Mouse (Mus musculus): ENCODE measurements at regions not wholly inside any gene's neighbourhood (a gene's known extent, or its start where the extent isn't known, plus 50 kb on each side); places are given as distances from the start of the nearest gene placed in this dataset.

- Histone ChIP-seq H3K4me1 (replicated peaks; ENCODE audit: control insufficient read depth, insufficient read depth, low read length) (no peaks in the 10 kb centered on the region), H3K4me2 (ENCODE audit: low read length) (no peak overlapping the region), H3K9ac (replicated peaks; ENCODE audit: low read depth, low read length) (no peak overlapping the region), H3K4me3 (replicated peaks; ENCODE audit: low read length) (no peak overlapping the region), H3K27me3 (replicated peaks; ENCODE audit: control insufficient read depth, insufficient read depth, low read length) (peaks cover 32% of the 10 kb centered on the region; the same call in 1 of the 2 replicates), H3K36me3 (ENCODE audit: control insufficient read depth, insufficient read depth) (no peaks in the 10 kb centered on the region), H3K27ac (ENCODE audit: low read length) (no peak overlapping the region), H3K9me3 (ENCODE audit: control insufficient read depth, low read length) (no peaks in the 10 kb centered on the region)
- ATAC-seq: no peak
- WGBS: 86% methylated on average over 7 of the region's 7 CpGs
These were observed 62.4 kb upstream of the Hs3st2 start for GRCm38 (mm10) chr7:121329274-121329673.

GRCm38 (mm10) chr7:121332532-121332931, 59.1 kb upstream of the Hs3st2 start:
- Histone ChIP-seq H3K36me3 (ENCODE audit: control insufficient read depth, insufficient read depth) (no peaks in the 10 kb centered on the region), H3K27me3 (replicated peaks; ENCODE audit: control insufficient read depth, insufficient read depth, low read length) (peaks cover 27% of the 10 kb centered on the region; the same call in 1 of the 2 replicates), H3K27ac (ENCODE audit: low read length) (no peak overlapping the region), H3K9me3 (ENCODE audit: control insufficient read depth, low read length) (no peaks in the 10 kb centered on the region), H3K4me1 (replicated peaks; ENCODE audit: control insufficient read depth, insufficient read depth, low read length) (no peaks in the 10 kb centered on the region), H3K9ac (replicated peaks; ENCODE audit: low read depth, low read length) (no peak overlapping the region), H3K4me3 (replicated peaks; ENCODE audit: low read length) (no peak overlapping the region), H3K4me2 (ENCODE audit: low read length) (no peak overlapping the region)
- 26% methylated on average over 2 of the region's 2 CpGs for WGBS
- no peak for ATAC-seq

- Histone ChIP-seq H3K9me3 (ENCODE audit: control insufficient read depth, low read length) (no peaks in the 10 kb centered on the region), H3K4me1 (replicated peaks; ENCODE audit: control insufficient read depth, insufficient read depth, low read length) (no peaks in the 10 kb centered on the region), H3K36me3 (ENCODE audit: control insufficient read depth, insufficient read depth) (no peaks in the 10 kb centered on the region), H3K27me3 (replicated peaks; ENCODE audit: control insufficient read depth, insufficient read depth, low read length) (peaks cover 28% of the 10 kb centered on the region), H3K4me3 (replicated peaks; ENCODE audit: low read length) (no peak overlapping the region), H3K4me2 (ENCODE audit: low read length) (no peak overlapping the region), H3K9ac (replicated peaks; ENCODE audit: low read depth, low read length) (no peak overlapping the region), H3K27ac (ENCODE audit: low read length) (no peak overlapping the region)
- ATAC-seq: no peak
- 35% methylated on average over 9 of the region's 9 CpGs for WGBS
These were observed 56.1 kb upstream of the Hs3st2 start for GRCm38 (mm10) chr7:121335390-121336109.

- Histone ChIP-seq H3K27ac (ENCODE audit: low read length) (no peak overlapping the region), H3K4me2 (ENCODE audit: low read length) (no peak overlapping the region), H3K27me3 (replicated peaks; ENCODE audit: control insufficient read depth, insufficient read depth, low read length) (peaks cover 32% of the 10 kb centered on the region), H3K36me3 (ENCODE audit: control insufficient read depth, insufficient read depth) (no peaks in the 10 kb centered on the region), H3K4me3 (replicated peaks; ENCODE audit: low read length) (no peak overlapping the region), H3K9ac (replicated peaks; ENCODE audit: low read depth, low read length) (no peak overlapping the region), H3K9me3 (ENCODE audit: control insufficient read depth, low read length) (no peaks in the 10 kb centered on the region), H3K4me1 (replicated peaks; ENCODE audit: control insufficient read depth, insufficient read depth, low read length) (no peaks in the 10 kb centered on the region)
- no peak for ATAC-seq
- 50% methylated on average over 3 of the region's 3 CpGs for WGBS
These were observed 51.7 kb upstream of the Hs3st2 start for GRCm38 (mm10) chr7:121339942-121340341.
